Mouse (Mus musculus) myocyte (in vitro differentiated cells): ENCODE measurements around the gene Cldn18. TPM values are rescaled to one million over a fixed set of nuclear protein-coding genes. Genes with fewer than 3 reads are reported as not detected.

ENCODE experiments used
- H3K27me3 ChIP-seq: one replicate; pipeline ENCODE4 v1.6.1; 2011; ENCODE audit not compliant: control insufficient read depth, insufficient read depth, insufficient read length
- H3K36me3 ChIP-seq: one replicate; pipeline ENCODE4 v1.6.1; 2011; ENCODE audit not compliant: control insufficient read depth, insufficient read depth
- H3K4me2 ChIP-seq: one replicate; pipeline ENCODE4 v1.6.1; 2011; ENCODE audit warnings: low read depth, control low read depth
- H3K4me3 ChIP-seq: one replicate; pipeline ENCODE4 v1.5.1; 2011; ENCODE audit warnings: mild to moderate bottlenecking, control low read depth, moderate library complexity
- H3K79me2 ChIP-seq: one replicate; pipeline ENCODE4 v1.6.1; 2011; ENCODE audit not compliant: control insufficient read depth, insufficient read depth
- H3ac ChIP-seq: one replicate; pipeline ENCODE4 v1.6.1; 2011; ENCODE audit not compliant: control insufficient read depth, insufficient read length
- CEBPB ChIP-seq: IDR thresholded peaks from 2 replicates; pipeline ENCODE4 v1.6.1; 2011; ENCODE audit warnings: mild to moderate bottlenecking, moderate library complexity; ENCODE audit not compliant: poor library complexity, insufficient read depth, severe bottlenecking
- E2F4 ChIP-seq: IDR thresholded peaks from one replicate; pipeline ENCODE4 v1.6.1; 2011; ENCODE audit warnings: mild to moderate bottlenecking, control low read depth, moderate library complexity; ENCODE audit not compliant: insufficient read depth
- MAX ChIP-seq: IDR thresholded peaks from one replicate; pipeline ENCODE4 v1.6.1; 2011; ENCODE audit warnings: low read depth, mild to moderate bottlenecking, control low read depth
- MYOD1 ChIP-seq, 3 experiments: IDR thresholded peaks; one replicate each; pipeline ENCODE4 v1.6.1; 2011; ENCODE audit warnings: control low read depth in 2 of 3, low read depth in 2 of 3, mild to moderate bottlenecking in 2 of 3, moderate library complexity in 1 of 3; ENCODE audit not compliant: insufficient read length in 2 of 3, control insufficient read depth in 1 of 3
- MYOG ChIP-seq, 3 experiments: IDR thresholded peaks; one replicate each; pipeline ENCODE4 v1.6.1; 2011; ENCODE audit warnings: control low read depth in 2 of 3, low read depth in 2 of 3, mild to moderate bottlenecking in 2 of 3; ENCODE audit not compliant: insufficient read length in 2 of 3, control insufficient read depth in 1 of 3, insufficient read depth in 1 of 3
- POLR2A ChIP-seq: IDR thresholded peaks from one replicate; pipeline ENCODE4 v1.6.1; 2011; ENCODE audit warnings: low read depth, mild to moderate bottlenecking, control low read depth, moderate library complexity; ENCODE audit not compliant: insufficient read length
- POLR2AphosphoS2 ChIP-seq: IDR thresholded peaks from one replicate; pipeline ENCODE4 v1.6.1; 2011; ENCODE audit warnings: low read depth, control low read depth; ENCODE audit not compliant: insufficient read length
- REST ChIP-seq: IDR thresholded peaks from one replicate; pipeline ENCODE4 v1.6.1; 2011; ENCODE audit warnings: mild to moderate bottlenecking, control low read depth, moderate library complexity; ENCODE audit not compliant: insufficient read depth, insufficient read length
- SRF ChIP-seq: IDR thresholded peaks from one replicate; pipeline ENCODE4 v1.6.1; 2011; ENCODE audit warnings: low read depth; ENCODE audit not compliant: control insufficient read depth, insufficient read length
- TCF12 ChIP-seq: IDR thresholded peaks from one replicate; pipeline ENCODE4 v1.6.1; 2011; ENCODE audit warnings: mild to moderate bottlenecking, control low read depth; ENCODE audit not compliant: poor library complexity, insufficient read depth, severe bottlenecking
- TCF3 ChIP-seq: IDR thresholded peaks from one replicate; pipeline ENCODE4 v1.6.1; 2011; ENCODE audit warnings: low read depth, control low read depth; ENCODE audit not compliant: insufficient read length
- USF1 ChIP-seq: IDR thresholded peaks from one replicate; pipeline ENCODE4 v1.6.1; 2011; ENCODE audit warnings: low read depth, mild to moderate bottlenecking, control low read depth, moderate library complexity
- polyA plus RNA-seq: library from polyadenylated mRNA; unstranded; fragments of >200 nt; fragmentation: generic; extraction: Trizol; gene quantifications from one replicate; pipeline ENCODE4 v1.2.1, GENCODE M21; 2012; ENCODE audit warnings: missing spikeins

Cldn18 gene
- polyA plus RNA-seq, 1 experiment, result not detected

DNA sequence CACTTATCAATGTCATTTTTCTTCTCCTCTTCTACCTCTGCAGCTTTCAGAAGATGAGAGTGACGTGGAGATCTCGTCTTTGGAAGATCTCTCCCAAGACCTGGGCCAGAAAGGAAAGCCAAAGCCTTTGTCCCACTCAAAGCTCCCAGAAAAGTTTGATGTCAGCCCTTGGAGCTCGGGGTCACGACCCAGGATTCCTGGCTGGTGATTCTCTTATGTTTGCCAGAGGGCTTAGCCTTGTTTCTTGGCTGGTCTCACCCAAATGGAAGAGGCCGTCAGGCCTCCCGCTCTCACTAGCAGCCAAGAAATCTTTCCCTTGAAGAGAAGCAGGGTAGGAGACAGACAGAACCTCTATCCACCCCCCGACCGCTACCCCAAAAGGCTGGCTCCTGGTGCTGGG lies 49.5 kb downstream of the Cldn18 start:
- TF ChIP-seq MAX, result no peak
- no peaks in the 10 kb centered on the region for H3K27me3 ChIP-seq
- no peaks in the 10 kb centered on the region for H3K79me2 ChIP-seq
- H3K4me3 ChIP-seq, result no peak overlapping the region
- H3ac ChIP-seq, result no peak overlapping the region
- H3K36me3 ChIP-seq, result peaks cover 24% of the 10 kb centered on the region
- no peak overlapping the region for H3K4me2 ChIP-seq

DNA sequence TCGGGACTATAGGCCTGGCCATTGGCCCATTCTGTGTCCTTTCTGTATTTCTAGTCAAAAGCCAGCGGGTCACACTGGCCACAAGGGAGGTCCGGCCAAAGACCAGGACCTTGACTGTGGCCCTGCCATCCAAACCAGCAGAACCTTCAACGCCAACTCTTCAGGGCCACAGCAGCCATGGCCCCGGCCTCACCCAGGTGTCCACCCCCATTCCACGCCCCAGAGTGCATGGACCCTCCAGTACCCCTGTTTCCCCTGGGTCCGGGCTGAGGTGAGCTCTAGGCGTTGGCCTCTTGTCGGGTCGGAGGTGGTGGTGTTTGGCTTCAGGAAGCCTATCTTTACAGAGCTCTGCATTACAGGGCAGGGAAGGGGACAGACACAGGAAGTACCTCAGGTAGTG lies 54.2 kb downstream of the Cldn18 start:
- H3K4me2 ChIP-seq, result no peak overlapping the region
- no peaks in the 10 kb centered on the region for H3K27me3 ChIP-seq
- TF ChIP-seq MYOD1 (IDR thresholded peaks at IDR 0.05; ENCODE audit: control insufficient read depth in 1 of 3, insufficient read length in 2 of 3, low read depth in 2 of 3), result no peak
- no peak for TF ChIP-seq TCF12
- TF ChIP-seq POLR2A, result no peak
- no peak for TF ChIP-seq CEBPB
- TF ChIP-seq REST, result no peak
- TF ChIP-seq MYOG (IDR thresholded peaks at IDR 0.05; ENCODE audit: control insufficient read depth in 1 of 3, insufficient read depth in 1 of 3, insufficient read length in 2 of 3, low read depth in 2 of 3), result no peak
- no peak for TF ChIP-seq SRF
- TF ChIP-seq E2F4, result no peak
- TF ChIP-seq MAX, result no peak
- TF ChIP-seq USF1, result no peak
- peaks cover 9% of the 10 kb centered on the region for H3K36me3 ChIP-seq
- H3ac ChIP-seq, result no peak overlapping the region
- H3K79me2 ChIP-seq, result no peaks in the 10 kb centered on the region
- no peak overlapping the region for H3K4me3 ChIP-seq

DNA sequence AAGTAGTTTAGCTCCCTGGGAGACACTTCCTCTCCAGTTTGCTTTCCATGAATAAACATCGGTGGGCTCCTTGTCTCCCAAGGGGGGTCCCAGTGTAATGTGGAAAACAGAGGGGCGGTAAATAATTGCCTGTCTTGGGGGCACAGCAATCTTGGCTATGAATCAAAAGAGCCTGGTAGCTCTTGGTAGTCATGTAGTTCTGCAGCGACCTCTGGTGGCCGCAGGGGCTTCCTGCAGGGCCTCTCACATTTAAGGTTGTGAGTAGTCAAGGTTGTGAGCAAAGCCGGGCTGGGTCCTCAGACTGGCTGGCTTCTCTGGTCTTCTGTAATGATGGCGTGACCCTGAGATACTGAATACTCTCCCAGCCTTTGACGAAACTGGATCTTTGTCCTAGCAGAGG lies 54.7 kb downstream of the Cldn18 start:
- peaks cover 5% of the 10 kb centered on the region for H3K36me3 ChIP-seq
- H3K79me2 ChIP-seq, result no peaks in the 10 kb centered on the region
- no peak overlapping the region for H3ac ChIP-seq
- no peaks in the 10 kb centered on the region for H3K27me3 ChIP-seq
- TF ChIP-seq TCF12 (no peak), SRF (no peak), POLR2A (no peak), MYOG (IDR thresholded peaks at IDR 0.05; ENCODE audit: control insufficient read depth in 1 of 3, insufficient read depth in 1 of 3, insufficient read length in 2 of 3, low read depth in 2 of 3) (no peak), E2F4 (no peak), MAX (no peak), CEBPB (no peak), POLR2AphosphoS2 (no peak), MYOD1 (IDR thresholded peaks at IDR 0.05; ENCODE audit: control insufficient read depth in 1 of 3, insufficient read length in 2 of 3, low read depth in 2 of 3) (no peak), TCF3 (no peak), REST (no peak), USF1 (no peak)
- H3K4me2 ChIP-seq, result no peak overlapping the region
- H3K4me3 ChIP-seq, result no peak overlapping the region

DNA sequence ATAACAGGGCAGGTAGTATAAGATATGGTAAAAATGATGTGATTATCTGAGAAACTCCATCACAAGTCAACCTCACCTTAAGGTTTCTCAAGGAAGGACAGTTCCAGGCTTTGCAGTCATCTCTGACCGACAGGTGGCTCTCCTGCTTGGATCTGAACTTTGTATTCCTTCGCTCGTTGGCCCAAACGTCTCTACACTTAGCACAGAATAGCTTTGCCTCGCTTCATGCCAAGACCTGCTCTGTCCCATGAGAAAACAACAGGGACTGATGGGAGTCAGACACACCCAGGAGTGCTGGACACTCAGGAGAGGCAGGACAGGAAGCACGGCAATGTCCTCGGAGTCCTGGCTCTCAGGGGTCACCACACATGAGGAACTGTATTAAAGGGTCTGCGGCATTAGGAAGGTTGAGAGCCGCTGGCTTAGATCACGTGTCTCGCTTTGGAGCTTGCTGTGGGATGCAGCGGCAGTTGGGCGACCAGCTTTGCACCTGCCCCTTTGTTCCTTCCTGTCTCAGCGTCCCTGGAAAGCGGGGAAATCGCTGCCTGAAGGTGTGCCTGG lies 55.4 kb downstream of the Cldn18 start:
- Histone ChIP-seq H3K4me2 (no peak overlapping the region), H3K79me2 (no peaks in the 10 kb centered on the region), H3K36me3 (no peaks in the 10 kb centered on the region), H3K4me3 (no peak overlapping the region), H3K27me3 (no peaks in the 10 kb centered on the region), H3ac (no peak overlapping the region)
- TF ChIP-seq REST, result no peak
- TF ChIP-seq TCF12, result no peak
- TF ChIP-seq POLR2A, result no peak
- TF ChIP-seq TCF3, result no peak
- no peak for TF ChIP-seq E2F4
- no peak for TF ChIP-seq MAX

DNA sequence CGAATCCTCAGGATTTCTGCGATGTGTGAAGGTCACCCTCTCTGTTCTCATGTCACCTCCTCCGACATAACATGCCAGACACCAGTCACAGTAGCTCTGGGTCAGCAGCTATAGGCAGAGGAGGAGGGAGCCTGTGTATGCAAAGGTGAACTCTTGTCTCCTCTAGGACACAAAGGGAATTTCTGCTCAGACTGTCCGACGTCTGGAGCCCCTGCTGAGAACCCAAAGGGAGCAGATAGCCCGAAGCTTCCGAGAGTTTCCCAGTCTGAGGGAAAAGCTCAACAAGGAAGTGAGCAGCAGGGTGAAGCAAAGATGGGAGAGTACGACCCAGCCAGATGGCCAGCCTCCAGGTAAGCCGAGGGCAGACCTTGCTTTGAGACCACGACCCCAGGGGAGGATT lies 56.3 kb downstream of the Cldn18 start:
- Histone ChIP-seq H3K4me3 (no peak overlapping the region), H3K36me3 (no peaks in the 10 kb centered on the region), H3K79me2 (no peaks in the 10 kb centered on the region), H3K4me2 (no peak overlapping the region), H3K27me3 (no peaks in the 10 kb centered on the region), H3ac (no peak overlapping the region)
- TF ChIP-seq MAX (no peak), E2F4 (no peak), CEBPB (no peak)

DNA sequence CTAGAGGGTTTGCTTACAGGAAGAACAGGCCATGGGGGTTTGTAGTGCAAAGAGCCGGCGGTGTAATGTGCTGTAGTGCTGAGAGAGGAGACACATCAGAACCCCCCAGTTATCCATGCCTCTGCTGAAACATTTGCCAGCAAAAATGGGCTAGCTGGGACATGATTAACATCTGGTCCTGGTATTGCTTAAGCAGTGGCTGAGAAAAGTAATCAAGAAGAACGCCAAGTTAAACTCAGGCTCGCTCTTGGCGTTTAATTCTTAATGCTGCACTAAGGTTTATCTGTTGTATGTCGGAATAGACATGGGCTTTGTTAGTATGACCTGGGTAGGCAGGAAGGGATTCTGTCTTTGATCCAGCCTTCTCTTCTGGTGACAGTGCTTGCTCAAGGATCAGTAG lies 71.0 kb downstream of the Cldn18 start:
- H3K79me2 ChIP-seq, result no peaks in the 10 kb centered on the region
- no peak overlapping the region for H3K4me2 ChIP-seq
- H3ac ChIP-seq, result no peak overlapping the region
- no peak overlapping the region for H3K4me3 ChIP-seq
- peaks cover 16% of the 10 kb centered on the region for H3K36me3 ChIP-seq
- no peaks in the 10 kb centered on the region for H3K27me3 ChIP-seq
- TF ChIP-seq SRF (no peak), USF1 (no peak), MAX (no peak), MYOD1 (IDR thresholded peaks at IDR 0.05; ENCODE audit: control insufficient read depth in 1 of 3, insufficient read length in 2 of 3, low read depth in 2 of 3) (no peak), CEBPB (no peak), TCF3 (no peak), E2F4 (no peak), TCF12 (no peak), REST (no peak), POLR2A (no peak), POLR2AphosphoS2 (no peak), MYOG (IDR thresholded peaks at IDR 0.05; ENCODE audit: control insufficient read depth in 1 of 3, insufficient read depth in 1 of 3, insufficient read length in 2 of 3, low read depth in 2 of 3) (no peak)
